Mouse (Mus musculus): ENCODE data around the gene Rps6. TPM values are rescaled to one million over a fixed set of nuclear protein-coding genes. Genes with fewer than 3 reads are reported as not detected.

Rps6 gene
- polyA plus RNA-seq, 1 experiment = 64.6 TPM

GRCm38 (mm10) chr4:86823169-86823568, 34.0 kb downstream of the Rps6 start:
- TF ChIP-seq GATA1 (IDR thresholded peaks at IDR 0.05; ENCODE audit: low read length) (no peak), TAL1 (IDR thresholded peaks at IDR 0.05; ENCODE audit: low read length) (no peak)
- no peak overlapping the region for H3K4me3 ChIP-seq (replicated peaks)
- H3K4me1 ChIP-seq (ENCODE audit: control insufficient read depth) = no peaks in the 10 kb centered on the region
- peaks cover 57% of the 10 kb centered on the region for H3K36me3 ChIP-seq (ENCODE audit: control insufficient read depth)
- H3K27me3 ChIP-seq (ENCODE audit: control insufficient read depth) = no peaks in the 10 kb centered on the region
- H3K9me3 ChIP-seq (ENCODE audit: control insufficient read depth, low read length) = no peaks in the 10 kb centered on the region

DNA sequence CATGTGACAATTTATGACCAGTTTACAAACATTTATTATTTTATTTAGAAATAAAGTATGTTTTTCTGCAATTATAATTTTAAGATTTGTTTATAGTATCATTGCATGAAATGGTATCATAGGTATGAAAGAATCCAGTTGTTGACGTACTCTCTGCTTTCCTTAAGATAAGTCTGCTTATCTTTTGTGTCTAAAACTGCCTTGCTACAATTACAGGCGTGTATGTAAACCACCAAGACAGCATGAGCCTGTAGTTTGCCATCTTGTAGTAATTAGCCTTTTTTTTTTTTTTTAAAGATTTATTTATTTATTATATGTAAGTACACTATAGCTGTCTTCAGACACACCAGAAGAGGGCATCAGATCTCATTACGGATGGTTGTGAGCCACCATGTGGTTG, 42.4 kb downstream of the Rps6 start:
- no peaks in the 10 kb centered on the region for H3K27me3 ChIP-seq (ENCODE audit: control insufficient read depth)
- no peaks in the 10 kb centered on the region for H3K9me3 ChIP-seq (ENCODE audit: control insufficient read depth, low read length)
- H3K4me1 ChIP-seq (ENCODE audit: control insufficient read depth) = no peaks in the 10 kb centered on the region
- H3K4me3 ChIP-seq (replicated peaks) = no peak overlapping the region
- peaks cover 20% of the 10 kb centered on the region for H3K36me3 ChIP-seq (ENCODE audit: control insufficient read depth)
- TF ChIP-seq TAL1 (IDR thresholded peaks at IDR 0.05; ENCODE audit: low read length) = no peak
- TF ChIP-seq GATA1 (IDR thresholded peaks at IDR 0.05; ENCODE audit: low read length) = no peak

- no peaks in the 10 kb centered on the region for H3K4me1 ChIP-seq (ENCODE audit: control insufficient read depth)
- H3K36me3 ChIP-seq (ENCODE audit: control insufficient read depth) = peaks cover 24% of the 10 kb centered on the region
- TF ChIP-seq GATA1 (IDR thresholded peaks at IDR 0.05; ENCODE audit: low read length) (no peak), TAL1 (IDR thresholded peaks at IDR 0.05; ENCODE audit: low read length) (no peak)
- H3K4me3 ChIP-seq (replicated peaks) = no peak overlapping the region
- no peaks in the 10 kb centered on the region for H3K9me3 ChIP-seq (ENCODE audit: control insufficient read depth, low read length)
- H3K27me3 ChIP-seq (ENCODE audit: control insufficient read depth) = no peaks in the 10 kb centered on the region
These were observed 46.6 kb downstream of the Rps6 start for GRCm38 (mm10) chr4:86810604-86811003.

Other genes starting within 250 kb of the Rps6 start
- gene Haus6, start 245.4 kb downstream of the Rps6 start, polyA plus RNA-seq (2012) = 1.2 and 1.5 TPM in 2 replicates
- 9.5 and 11.1 TPM in 2 replicates for gene Plin2, start 187.4 kb downstream of the Rps6 start, polyA plus RNA-seq (2012)
- 0.02 and 0.13 TPM in 2 replicates for gene Dennd4c, start 108.9 kb downstream of the Rps6 start, polyA plus RNA-seq (2012)
- 0.02 TPM in 1 of 2 replicates, not detected in the other for gene Acer2, start 17.0 kb upstream of the Rps6 start, polyA plus RNA-seq (2012)